Mouse (Mus musculus): ENCODE results near the gene Ankrd44. TPM values are rescaled to one million over a fixed set of nuclear protein-coding genes. Genes with fewer than 3 reads are reported as not detected.
A peak's percentile ranks its signal among the peaks of the same experiment; 100 is the strongest.

Ankrd44 gene
- total and polyA plus RNA-seq, 3 experiments: 10.2 to 10.7 (median 10.2) TPM

GRCm38 (mm10) chr1:54778151-54778550 is 148.0 kb downstream of the Ankrd44 start:
- H3K9ac ChIP-seq (ENCODE audit: low read depth, low read length): no peak overlapping the region
- intact Hi-C loops (cut with DNase I): no loop called here
- TF ChIP-seq POLR2A (IDR thresholded peaks at IDR 0.05; ENCODE audit: insufficient read depth, low read depth, low read length): no peak
- TF ChIP-seq EP300 (IDR thresholded peaks at IDR 0.05; ENCODE audit: insufficient read depth, low read depth, low read length): no peak
- no peak for TF ChIP-seq CTCF (IDR thresholded peaks at IDR 0.05)
- H3K27ac ChIP-seq: no peak overlapping the region
- no peak overlapping the region for H3K4me3 ChIP-seq
- H3K27me3 ChIP-seq (ENCODE audit: control insufficient read depth, insufficient read depth, low read length): no peaks in the 10 kb centered on the region
- 95% methylated on average over 6 of the region's 6 CpGs for WGBS
- H3K36me3 ChIP-seq (ENCODE audit: control insufficient read depth, insufficient read depth, low read length): no peaks in the 10 kb centered on the region
- peaks cover 3% of the 10 kb centered on the region for H3K4me1 ChIP-seq (ENCODE audit: control insufficient read depth, insufficient read depth, low read length)
- DNase-seq: no peak
- H3K79me2 ChIP-seq (replicated peaks; ENCODE audit: control insufficient read depth, insufficient read depth, low read length): no peaks in the 10 kb centered on the region; the same call in 1 of the 2 replicates

GRCm38 (mm10) chr1:54777104-54777503 is 149.1 kb downstream of the Ankrd44 start:
- DNase-seq: peak in 1 of 2 experiments; percentile 18
- H3K79me2 ChIP-seq (replicated peaks; ENCODE audit: control insufficient read depth, insufficient read depth, low read length): no peaks in the 10 kb centered on the region; the same call in 1 of the 2 replicates
- TF ChIP-seq CTCF (IDR thresholded peaks at IDR 0.05) (no peak), EP300 (IDR thresholded peaks at IDR 0.05; ENCODE audit: insufficient read depth, low read depth, low read length) (0 out of 2 replicates have a peak, but pooled peaks have one; percentile 39)
- H3K27ac ChIP-seq: no peak overlapping the region
- no peak overlapping the region for H3K9ac ChIP-seq (ENCODE audit: low read depth, low read length)
- WGBS: 42% methylated on average over 6 of the region's 6 CpGs
- no peaks in the 10 kb centered on the region for H3K27me3 ChIP-seq (ENCODE audit: control insufficient read depth, insufficient read depth, low read length)
- H3K4me1 ChIP-seq (ENCODE audit: control insufficient read depth, insufficient read depth, low read length): peaks cover 3% of the 10 kb centered on the region
- H3K36me3 ChIP-seq (ENCODE audit: control insufficient read depth, insufficient read depth, low read length): no peaks in the 10 kb centered on the region
- intact Hi-C loops (cut with DNase I): no loop called here
- H3K4me3 ChIP-seq: no peak overlapping the region

DNA sequence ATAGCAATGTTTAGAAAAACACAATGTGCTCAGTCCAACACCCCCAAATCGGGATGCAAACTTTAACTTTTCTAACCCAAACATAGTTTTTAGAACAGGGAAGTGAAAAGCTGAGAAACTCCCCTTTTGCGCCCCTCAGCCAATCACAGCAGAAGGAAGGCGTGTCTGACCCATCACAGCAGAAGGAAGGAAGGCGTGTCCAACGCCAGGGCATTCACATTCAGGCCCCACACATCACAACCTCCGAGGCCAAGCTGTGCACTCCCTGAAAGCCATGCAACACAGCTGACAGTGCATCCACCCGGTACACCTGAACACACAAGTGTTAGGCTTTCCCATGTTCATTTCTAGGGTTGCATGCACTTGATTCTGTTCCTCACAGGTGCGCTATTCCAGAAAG is 150.1 kb downstream of the Ankrd44 start:
- no peak overlapping the region for H3K27ac ChIP-seq
- H3K4me3 ChIP-seq: no peak overlapping the region
- H3K79me2 ChIP-seq (replicated peaks; ENCODE audit: control insufficient read depth, insufficient read depth, low read length): no peaks in the 10 kb centered on the region; the same call in 1 of the 2 replicates
- H3K27me3 ChIP-seq (ENCODE audit: control insufficient read depth, insufficient read depth, low read length): no peaks in the 10 kb centered on the region
- H3K9ac ChIP-seq (ENCODE audit: low read depth, low read length): no peak overlapping the region
- no peaks in the 10 kb centered on the region for H3K36me3 ChIP-seq (ENCODE audit: control insufficient read depth, insufficient read depth, low read length)
- WGBS: 79% methylated on average over 8 of the region's 8 CpGs
- intact Hi-C loops (cut with DNase I): no loop called here
- no peak for DNase-seq
- peaks cover 3% of the 10 kb centered on the region for H3K4me1 ChIP-seq (ENCODE audit: control insufficient read depth, insufficient read depth, low read length)
- TF ChIP-seq POLR2A (IDR thresholded peaks at IDR 0.05; ENCODE audit: insufficient read depth, low read depth, low read length): no peak

DNA sequence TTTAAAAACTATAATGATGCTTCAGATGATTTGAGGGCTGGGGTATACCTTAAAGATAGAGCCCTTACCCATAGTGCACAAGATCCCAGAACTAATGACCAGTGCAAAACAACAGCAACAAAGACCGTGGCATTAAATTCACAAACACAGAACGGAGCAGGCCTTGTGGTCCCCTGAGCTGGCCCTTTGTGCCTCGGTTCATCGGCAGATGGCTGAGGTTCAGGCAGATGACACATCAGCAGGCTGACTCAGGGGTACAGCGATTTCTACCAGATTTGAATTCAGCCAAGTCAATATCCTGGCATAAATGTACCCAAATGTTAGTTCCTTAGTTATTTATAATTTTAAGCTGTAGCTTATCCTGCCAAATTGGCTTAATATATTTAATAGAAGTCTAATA is 153.3 kb downstream of the Ankrd44 start:
- Histone ChIP-seq H3K4me3 (no peak overlapping the region), H3K36me3 (ENCODE audit: control insufficient read depth, insufficient read depth, low read length) (no peaks in the 10 kb centered on the region), H3K9ac (ENCODE audit: low read depth, low read length) (no peak overlapping the region), H3K27me3 (ENCODE audit: control insufficient read depth, insufficient read depth, low read length) (no peaks in the 10 kb centered on the region), H3K27ac (no peak overlapping the region), H3K4me1 (ENCODE audit: control insufficient read depth, insufficient read depth, low read length) (peaks cover 3% of the 10 kb centered on the region), H3K79me2 (replicated peaks; ENCODE audit: control insufficient read depth, insufficient read depth, low read length) (no peaks in the 10 kb centered on the region; the same call in 1 of the 2 replicates)
- WGBS: 89% methylated on average over 5 of the region's 5 CpGs
- TF ChIP-seq POLR2A (IDR thresholded peaks at IDR 0.05; ENCODE audit: insufficient read depth, low read depth, low read length) (no peak), CTCF (IDR thresholded peaks at IDR 0.05) (no peak), EP300 (IDR thresholded peaks at IDR 0.05; ENCODE audit: insufficient read depth, low read depth, low read length) (no peak)
- DNase-seq: no peak
- intact Hi-C loops (cut with DNase I): no loop called here

- TF ChIP-seq POLR2A (IDR thresholded peaks at IDR 0.05; ENCODE audit: insufficient read depth, low read depth, low read length): no peak
- TF ChIP-seq CTCF (IDR thresholded peaks at IDR 0.05): no peak
- TF ChIP-seq EP300 (IDR thresholded peaks at IDR 0.05; ENCODE audit: insufficient read depth, low read depth, low read length): no peak
- H3K9ac ChIP-seq (ENCODE audit: low read depth, low read length): no peak overlapping the region
- H3K4me1 ChIP-seq (ENCODE audit: control insufficient read depth, insufficient read depth, low read length): no peaks in the 10 kb centered on the region; the same call in 1 of the 2 replicates
- 68% methylated on average over 3 of the region's 3 CpGs for WGBS
- H3K4me3 ChIP-seq: no peak overlapping the region
- intact Hi-C loops (cut with DNase I): no loop called here
- no peaks in the 10 kb centered on the region for H3K79me2 ChIP-seq (replicated peaks; ENCODE audit: control insufficient read depth, insufficient read depth, low read length)
- no peak for DNase-seq
- H3K36me3 ChIP-seq (ENCODE audit: control insufficient read depth, insufficient read depth, low read length): peaks cover under 1% of the 10 kb centered on the region; the same call in 1 of the 2 replicates
- no peak overlapping the region for H3K27ac ChIP-seq
- H3K27me3 ChIP-seq (ENCODE audit: control insufficient read depth, insufficient read depth, low read length): no peaks in the 10 kb centered on the region
Observed at GRCm38 (mm10) chr1:54771471-54771870, 154.7 kb downstream of the Ankrd44 start.

GRCm38 (mm10) chr1:54767221-54767620 is 159.0 kb downstream of the Ankrd44 start:
- H3K27ac ChIP-seq: no peak overlapping the region
- 74% methylated on average over 3 of the region's 3 CpGs for WGBS
- intact Hi-C loops (cut with DNase I): no loop called here

More at GRCm38 (mm10) chr1:54767221-54767620, 159.0 kb downstream of the Ankrd44 start:
- H3K9ac ChIP-seq (ENCODE audit: low read depth, low read length): no peak overlapping the region
- no peak overlapping the region for H3K4me3 ChIP-seq
- H3K79me2 ChIP-seq (replicated peaks; ENCODE audit: control insufficient read depth, insufficient read depth, low read length): no peaks in the 10 kb centered on the region
- TF ChIP-seq CTCF (IDR thresholded peaks at IDR 0.05): no peak
- no peak for TF ChIP-seq EP300 (IDR thresholded peaks at IDR 0.05; ENCODE audit: insufficient read depth, low read depth, low read length)
- no peak for TF ChIP-seq POLR2A (IDR thresholded peaks at IDR 0.05; ENCODE audit: insufficient read depth, low read depth, low read length)
- H3K4me1 ChIP-seq (ENCODE audit: control insufficient read depth, insufficient read depth, low read length): peaks cover 6% of the 10 kb centered on the region
- H3K36me3 ChIP-seq (ENCODE audit: control insufficient read depth, insufficient read depth, low read length): peaks cover 12% of the 10 kb centered on the region
- no peaks in the 10 kb centered on the region for H3K27me3 ChIP-seq (ENCODE audit: control insufficient read depth, insufficient read depth, low read length)
- no peak for DNase-seq

Data from heart, adult 2 months (tissue).